Mouse (Mus musculus) hindbrain, postnatal 0 days (tissue): ENCODE data around the gene Safb2. TPM values are rescaled to one million over a fixed set of nuclear protein-coding genes. Genes with fewer than 3 reads are reported as not detected.

Source experiments
- ATAC-seq: fragments of 200-750 bp; cut with Nextera tagmentation; 2 replicates; pipeline ENCODE4 v1.8.0; 2017; ENCODE audit warnings: mild to moderate bottlenecking, moderate TSS enrichment, moderate library complexity
- DNase-seq: peaks from one replicate; pipeline ENCODE4 v3.0.0-alpha.2; 2015; ENCODE audit warnings: low spot score
- H3K27ac ChIP-seq: fragments of 300-500 bp; sonication (generic); 2 replicates; pipeline ENCODE4 v1.5.1; 2014; ENCODE audit warnings: mild to moderate bottlenecking
- H3K27me3 ChIP-seq: fragments of 300-500 bp; sonication (generic); 2 replicates; pipeline ENCODE4 v1.6.1; 2014; ENCODE audit warnings: low read length, mixed read lengths; ENCODE audit not compliant: insufficient read depth
- H3K36me3 ChIP-seq: fragments of 300-500 bp; sonication (generic); 2 replicates; pipeline ENCODE4 v1.6.1; 2014; ENCODE audit warnings: low read length, mixed read lengths; ENCODE audit not compliant: insufficient read depth
- H3K4me1 ChIP-seq: fragments of 300-500 bp; sonication (generic); 2 replicates; pipeline ENCODE4 v1.6.1; 2014; ENCODE audit warnings: antibody characterized with exemption, low read length, mixed read lengths; ENCODE audit not compliant: insufficient read depth
- H3K4me2 ChIP-seq: fragments of 300-500 bp; sonication (generic); 2 replicates; pipeline ENCODE4 v1.6.1; 2014; ENCODE audit warnings: low read depth, mild to moderate bottlenecking, low read length, moderate library complexity, mixed read lengths
- H3K4me3 ChIP-seq: fragments of 300-500 bp; sonication (generic); 2 replicates; pipeline ENCODE4 v1.5.1; 2014; ENCODE audit warnings: low read length
- H3K9ac ChIP-seq: fragments of 300-500 bp; sonication (generic); replicated peaks from 2 replicates; pipeline ENCODE4 v1.6.1; 2014; ENCODE audit warnings: mild to moderate bottlenecking, low read length, moderate library complexity, mixed read lengths
- H3K9me3 ChIP-seq: fragments of 300-500 bp; sonication (generic); 2 replicates; pipeline ENCODE4 v1.6.1; 2016; ENCODE audit warnings: low read length, mixed read lengths
- CTCF ChIP-seq: IDR thresholded peaks from 2 replicates; pipeline ENCODE4 v1.5.1; 2016; ENCODE audit warnings: antibody characterized with exemption, control low read depth, low read depth
- WGBS: fragments of 180-500 bp; shearing (Covaris S2); extraction: QIAGEN DNeasy Blood & Tissue Kit; methylation state at CpG from one replicate; pipeline ENCODE4 v1.1.7; 2014; 5-methylcytosine and 5-hydroxymethylcytosine counted together
- polyA plus RNA-seq: library from polyadenylated mRNA; unstranded; fragments of >200 nt; fragmentation: Nextera tagmentation; extraction: Ambion mirVana; gene quantifications from 2 replicates; pipeline ENCODE4 v1.2.1, GENCODE M21; 2015
- total RNA-seq: library from RNA; depleted of rRNA; stranded (reverse); fragments of >200 nt; gene quantifications from 2 replicates; pipeline ENCODE4 v1.2.3, GENCODE M21; 2014; rRNA removed

Gene Safb2
- total and polyA plus RNA-seq, 2 experiments from 2014 or later: 45.2 to 48.4 TPM

- no peak overlapping the region; the same call in 1 of the 2 replicates for H3K27ac ChIP-seq
- peaks cover 18% of the 10 kb centered on the region for H3K27me3 ChIP-seq
- peaks cover 30% of the 10 kb centered on the region for H3K4me1 ChIP-seq
- peak overlapping the region; percentile 23; the same call in 1 of the 2 replicates for H3K4me3 ChIP-seq
- ATAC-seq (no peak), DNase-seq (no peak)
- no peak overlapping the region for H3K9ac ChIP-seq
- TF ChIP-seq CTCF: no peak
- WGBS: 27% methylated on average over 29 of the region's 29 CpGs
- peak overlapping the region; percentile 35 for H3K4me2 ChIP-seq
- H3K36me3 ChIP-seq: no peaks in the 10 kb centered on the region
- H3K9me3 ChIP-seq: no peaks in the 10 kb centered on the region
These were observed 72.7 kb downstream of the Safb2 start for GRCm38 (mm10) chr17:56511707-56512090.

- Histone ChIP-seq H3K4me2 (peak overlapping the region; percentile 35), H3K27ac (no peak overlapping the region; the same call in 1 of the 2 replicates), H3K4me1 (peaks cover 30% of the 10 kb centered on the region), H3K9me3 (no peaks in the 10 kb centered on the region), H3K9ac (no peak overlapping the region), H3K27me3 (peaks cover 18% of the 10 kb centered on the region), H3K4me3 (peak overlapping the region; percentile 23; the same call in 1 of the 2 replicates), H3K36me3 (no peaks in the 10 kb centered on the region)
- peak; percentile 55 for DNase-seq
- WGBS: 6% methylated on average over 59 of the region's 60 CpGs
- TF ChIP-seq CTCF: peak; percentile 5; the same call in 1 of the 2 replicates
- ATAC-seq: no peak
These were observed 73.2 kb downstream of the Safb2 start for GRCm38 (mm10) chr17:56510970-56511706.

Other genes with a start within 250 kb of the Safb2 start
- 869 and 913 TPM in 2 replicates for gene Ptprs, start 108.1 kb downstream of the Safb2 start, total RNA-seq
- gene Ptprs, start 108.1 kb downstream of the Safb2 start, polyA plus RNA-seq: 196 and 198 TPM in 2 replicates
- gene Znrf4, start 72.2 kb downstream of the Safb2 start, total RNA-seq: not detected in 2 replicates
- gene Znrf4, start 72.2 kb downstream of the Safb2 start, polyA plus RNA-seq: not detected in 2 replicates
- 0.10 and 0.54 TPM in 2 replicates for gene Gm20219, start 30.2 kb downstream of the Safb2 start, total RNA-seq
- gene Gm20219, start 30.2 kb downstream of the Safb2 start, polyA plus RNA-seq: 0.37 and 0.55 TPM in 2 replicates
- 40.8 and 47.0 TPM in 2 replicates for gene Safb, start 240 bp upstream of the Safb2 start, total RNA-seq
- gene Safb, start 240 bp upstream of the Safb2 start, polyA plus RNA-seq: 71.7 and 85.0 TPM in 2 replicates
- 65.8 and 79.7 TPM in 2 replicates for gene 2410015M20Rik, start 25.2 kb upstream of the Safb2 start, total RNA-seq
- 222 and 247 TPM in 2 replicates for gene 2410015M20Rik, start 25.2 kb upstream of the Safb2 start, polyA plus RNA-seq
- 939 and 1,848 TPM in 2 replicates for gene Rpl36, start 28.8 kb upstream of the Safb2 start, total RNA-seq
- gene Rpl36, start 28.8 kb upstream of the Safb2 start, polyA plus RNA-seq: 1,254 and 1,260 TPM in 2 replicates
- gene Lonp1, start 42.3 kb upstream of the Safb2 start, total RNA-seq: 67.0 and 72.5 TPM in 2 replicates
- 38.6 and 39.7 TPM in 2 replicates for gene Lonp1, start 42.3 kb upstream of the Safb2 start, polyA plus RNA-seq
- 0.32 and 2.4 TPM in 2 replicates for gene Catsperd, start 43.6 kb upstream of the Safb2 start, total RNA-seq
- 1.2 and 1.3 TPM in 2 replicates for gene Catsperd, start 43.6 kb upstream of the Safb2 start, polyA plus RNA-seq
- gene Ranbp3, start 88.7 kb upstream of the Safb2 start, total RNA-seq: 121 and 122 TPM in 2 replicates
- 87.2 and 88.7 TPM in 2 replicates for gene Ranbp3, start 88.7 kb upstream of the Safb2 start, polyA plus RNA-seq
- 279 and 501 TPM in 2 replicates for gene Ndufa11, start 133.2 kb upstream of the Safb2 start, total RNA-seq
- 691 and 728 TPM in 2 replicates for gene Ndufa11, start 133.2 kb upstream of the Safb2 start, polyA plus RNA-seq
- 37.5 and 40.7 TPM in 2 replicates for gene Vmac, start 133.4 kb upstream of the Safb2 start, total RNA-seq
- gene Vmac, start 133.4 kb upstream of the Safb2 start, polyA plus RNA-seq: 17.4 and 19.1 TPM in 2 replicates
- 12.9 and 15.7 TPM in 2 replicates for gene Nrtn, start 172.9 kb upstream of the Safb2 start, total RNA-seq
- 4.3 TPM in 2 replicates for gene Nrtn, start 172.9 kb upstream of the Safb2 start, polyA plus RNA-seq
- gene Dus3l, start 180.2 kb upstream of the Safb2 start, total RNA-seq: 79.0 and 96.5 TPM in 2 replicates
- gene Dus3l, start 180.2 kb upstream of the Safb2 start, polyA plus RNA-seq: 85.9 and 90.0 TPM in 2 replicates
- gene Prr22, start 185.7 kb upstream of the Safb2 start, total RNA-seq: 0.21 and 2.6 TPM in 2 replicates
- gene Prr22, start 185.7 kb upstream of the Safb2 start, polyA plus RNA-seq: 0.46 and 0.87 TPM in 2 replicates
- gene Rfx2, start 246.4 kb upstream of the Safb2 start, total RNA-seq: 4.9 and 9.8 TPM in 2 replicates
- 3.7 and 4.4 TPM in 2 replicates for gene Rfx2, start 246.4 kb upstream of the Safb2 start, polyA plus RNA-seq